Mouse (Mus musculus) left cerebral cortex, postnatal 14 days (tissue): Measurements from ENCODE around the gene Smox. TPM values are rescaled to one million over a fixed set of nuclear protein-coding genes. Genes with fewer than 3 reads are reported as not detected.
"Not testable (repeated sequence)": the region's sequence is repeated elsewhere in the genome, so short reads cannot be mapped to it uniquely, and the experiment has no call there.

Experiments used
- DNase-seq, 2 experiments: peaks; one replicate each; pipeline ENCODE4 v3.0.0; 2021 to 2022; ENCODE audit warnings: low spot score in 2 of 2, mixed read lengths in 1 of 2
- intact Hi-C: fragments of 180-260 bp; cut with DNase I; formaldehyde crosslinking; loops from one replicate; pipeline ENCODE4 v1.15.1; 2025
- long read RNA-seq, 2 experiments: library from polyadenylated mRNA; stranded (forward); transcript quantifications; one replicate each; pipeline ENCODE4 v2.0.0; 2021
- total RNA-seq, 2 experiments: library from RNA; stranded (reverse); gene quantifications; 2 replicates each; pipeline ENCODE4 v1.2.3; 2021

The Smox gene
- 10 to 100 TPM; 65.4 to 68.9 TPM for total RNA-seq
- long read RNA-seq, experiment 1, transcript Smox-207 (8 exons, 2,170 nt), result minor isoform, 5 of 71 reads
- long read RNA-seq, experiment 1, transcript Smox-201 (7 exons, 2,270 nt), result major isoform, 35 of 71 reads
- long read RNA-seq, experiment 1, partial matches to known transcripts, result 2 of 71 reads
- long read RNA-seq, experiment 1, other reads (novel, unspliced or antisense), result 19 of 71 reads
- long read RNA-seq, experiment 2, transcript Smox-201 (7 exons, 2,270 nt), result major isoform, 51 of 88 reads
- long read RNA-seq, experiment 2, transcript Smox-202 (6 exons, 1,320 nt), result minor isoform, 6 of 88 reads
- long read RNA-seq, experiment 2, partial matches to known transcripts, result 7 of 88 reads
- long read RNA-seq, experiment 2, other reads (novel, unspliced or antisense), result 16 of 88 reads

DNA sequence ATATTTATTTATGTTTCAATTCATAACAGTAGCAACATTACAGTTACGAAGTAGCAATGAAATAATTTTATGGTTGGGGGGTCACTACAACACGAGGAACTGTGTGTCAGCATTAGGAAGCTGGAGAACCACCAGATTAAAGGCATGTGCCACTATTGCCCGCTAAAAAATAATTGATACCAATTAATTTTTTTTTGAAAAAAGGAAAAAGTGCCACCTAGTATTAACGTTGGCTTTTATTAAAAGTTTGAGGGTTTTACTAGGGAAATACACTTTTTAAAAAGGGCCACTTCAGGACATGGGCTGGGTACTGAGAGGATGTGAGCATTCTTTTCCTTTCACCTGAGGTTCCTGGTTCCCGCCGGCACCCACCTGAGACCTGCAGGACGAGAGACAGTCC is at the start of gene Smox:
Gene Smox, plus strand, starts transcription at position 301 of the 400 bp plus-strand sequence.
- intact Hi-C loops, result loop anchor here (5.0 kb wide), 1 partner anchor 69 kb away; no protein-coding TSS in a partner anchor
- DNase-seq, result no peak

DNA sequence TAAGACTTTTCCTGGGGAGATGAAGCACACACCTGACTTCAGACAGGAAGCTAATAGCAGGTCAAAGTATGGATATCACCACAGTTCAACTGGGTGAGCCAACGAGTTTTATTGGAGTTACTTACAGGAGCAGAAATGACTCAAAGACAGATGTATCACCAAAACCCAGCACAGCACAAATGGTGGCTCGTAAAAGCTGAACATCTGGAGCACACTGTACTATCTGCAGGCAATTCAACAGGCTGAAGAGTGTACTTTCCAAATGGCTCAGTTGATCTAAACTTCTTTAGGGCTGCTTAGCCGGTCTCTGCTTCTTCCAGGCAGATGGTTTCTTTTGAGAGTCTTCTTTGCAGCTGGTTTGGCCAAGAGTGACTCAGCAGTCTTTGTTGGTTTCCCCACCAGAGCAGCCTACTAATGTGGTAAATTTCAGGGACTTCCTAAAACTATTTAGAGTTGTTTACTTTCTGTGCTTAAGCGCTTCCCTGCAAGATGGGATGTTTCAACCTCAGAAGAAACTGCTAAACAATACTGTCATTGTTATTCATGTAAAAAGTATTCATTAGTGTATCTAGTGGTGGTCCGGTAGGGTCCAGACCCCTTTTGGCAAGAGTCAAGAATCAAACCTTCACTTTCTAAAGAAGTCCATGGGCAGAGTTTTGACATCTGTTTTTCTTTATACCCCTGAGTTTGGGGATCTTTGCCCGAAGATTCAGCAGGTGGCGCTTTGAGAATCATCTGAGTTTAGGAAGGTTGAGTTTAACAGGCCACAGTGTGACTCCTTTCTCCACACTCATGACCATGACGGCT is 48.0 kb upstream of the Smox start:
- intact Hi-C loops, result no loop called here

DNA sequence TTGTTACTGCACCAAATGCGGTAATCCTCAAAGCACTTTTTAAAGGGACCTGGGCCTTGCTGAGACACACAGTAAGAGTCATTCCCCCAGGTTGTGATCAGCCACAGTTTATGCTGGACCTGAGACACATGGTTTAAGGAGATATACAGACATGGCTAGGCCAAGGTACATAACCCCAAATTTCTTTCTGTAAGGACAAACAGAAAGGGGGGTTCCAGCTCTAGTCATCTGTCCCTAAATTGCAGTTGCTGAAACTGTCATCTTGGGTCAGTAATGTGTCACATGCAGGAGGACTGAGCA is 47.5 kb upstream of the Smox start:
- intact Hi-C loops, result no loop called here
- no peak for DNase-seq

More for the DNA sequence above, 48.0 kb upstream of the Smox start:
- DNase-seq, result no peak

DNA sequence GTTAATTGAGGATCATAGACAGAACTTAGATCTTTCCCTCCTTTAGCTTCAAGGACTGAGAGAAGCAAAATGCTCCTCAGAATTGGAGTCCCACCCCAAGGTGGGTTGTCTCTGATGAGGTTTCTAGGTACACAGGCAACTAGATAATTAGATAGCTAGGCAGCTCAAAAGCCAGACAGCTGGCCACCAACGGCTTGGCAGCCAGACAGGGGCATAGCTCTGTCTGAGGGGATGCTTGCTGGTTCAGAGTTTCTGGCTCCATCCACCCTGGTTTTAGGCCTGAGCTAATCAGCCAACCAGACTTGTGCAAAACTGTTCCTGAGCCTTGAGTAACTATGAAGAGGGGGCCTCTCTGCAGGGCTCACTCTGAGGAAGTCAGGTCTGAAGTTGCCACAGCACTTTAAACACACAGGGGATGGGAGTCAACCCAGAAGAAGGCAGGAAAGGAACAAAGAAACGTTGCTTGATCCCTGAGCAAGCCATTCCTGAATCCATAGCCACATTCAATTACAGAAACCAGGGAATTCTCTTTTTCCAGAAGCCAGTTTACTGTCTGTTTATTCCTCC is 44.8 kb upstream of the Smox start:
- no peak for DNase-seq
- intact Hi-C loops, result no loop called here

DNA sequence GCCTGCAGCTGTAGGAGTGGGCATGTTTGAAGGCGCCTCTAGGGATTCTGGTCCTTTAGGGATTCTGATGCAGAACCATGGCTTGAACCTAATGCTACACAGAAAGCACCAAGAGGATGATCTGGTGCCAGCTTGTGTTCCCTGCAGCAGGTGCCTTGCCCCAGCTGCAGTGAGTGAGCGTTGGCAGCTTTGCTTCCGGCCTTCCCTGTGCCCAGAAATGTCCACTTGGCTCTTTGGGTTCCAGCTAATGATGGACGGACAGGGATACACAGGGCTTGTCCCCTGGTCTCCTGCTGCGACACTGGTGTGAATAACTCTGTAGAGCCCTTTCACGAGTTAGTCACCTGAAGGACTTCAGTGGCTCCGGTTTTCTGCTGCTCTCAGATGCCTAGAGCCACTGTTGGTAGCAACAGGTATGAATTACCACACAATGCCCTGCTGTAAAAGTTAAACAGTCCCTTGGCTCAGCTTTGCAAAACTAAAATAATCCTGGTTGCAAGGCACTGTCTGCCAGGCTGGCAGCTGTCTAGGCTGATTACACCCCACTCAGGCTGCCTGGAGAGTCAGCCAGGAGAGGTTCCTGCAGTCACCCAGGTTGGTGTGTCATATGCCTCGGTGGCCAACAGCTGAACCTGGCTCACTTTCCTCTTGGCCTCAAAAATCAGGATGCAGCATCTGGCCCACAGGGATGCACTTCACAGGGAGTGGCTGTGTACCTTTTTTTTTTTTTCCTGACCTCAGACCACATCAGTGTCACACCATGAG is 43.5 kb upstream of the Smox start:
- DNase-seq, result no peak
- intact Hi-C loops, result no loop called here

DNA sequence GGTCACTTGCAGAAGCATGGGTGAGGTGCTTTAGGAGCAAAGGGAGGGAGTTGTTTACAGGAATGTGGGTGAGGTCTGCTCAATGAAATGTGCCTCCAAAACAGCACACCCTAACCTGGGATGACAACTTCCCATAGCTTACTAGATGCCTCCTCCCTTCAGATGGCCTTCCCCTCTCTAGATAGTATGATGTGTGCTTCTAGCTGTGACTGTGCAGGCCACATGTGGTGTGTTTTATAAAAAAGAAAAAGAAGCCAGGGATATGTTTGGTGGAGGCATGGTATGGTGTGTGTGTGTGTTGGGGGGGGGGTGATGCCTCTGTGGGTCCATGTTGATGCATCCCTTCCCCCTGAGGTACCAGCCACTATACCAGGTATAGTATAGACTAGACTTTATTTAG is 42.9 kb upstream of the Smox start:
- no peak for DNase-seq
- intact Hi-C loops, result no loop called here

DNA sequence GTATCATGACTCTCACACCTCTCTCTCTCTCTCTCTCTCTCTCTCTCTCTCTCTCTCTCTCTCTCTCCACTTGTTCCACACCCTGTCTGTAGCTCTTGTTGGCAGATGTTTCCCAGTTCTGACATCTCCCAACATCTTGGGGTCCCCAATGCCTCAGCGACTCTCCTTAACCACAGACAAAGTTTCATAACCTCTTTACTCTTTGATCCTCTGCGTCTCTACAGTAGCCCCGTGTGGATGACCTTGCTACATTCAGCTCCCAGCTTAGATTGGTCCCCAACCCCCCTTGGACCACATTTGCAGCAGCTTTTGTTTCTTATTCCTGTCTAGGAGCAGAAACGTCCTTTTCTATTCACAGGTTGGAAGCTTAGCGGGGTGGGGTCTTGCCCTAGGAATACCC is 41.6 kb upstream of the Smox start:
- intact Hi-C loops, result no loop called here

DNA sequence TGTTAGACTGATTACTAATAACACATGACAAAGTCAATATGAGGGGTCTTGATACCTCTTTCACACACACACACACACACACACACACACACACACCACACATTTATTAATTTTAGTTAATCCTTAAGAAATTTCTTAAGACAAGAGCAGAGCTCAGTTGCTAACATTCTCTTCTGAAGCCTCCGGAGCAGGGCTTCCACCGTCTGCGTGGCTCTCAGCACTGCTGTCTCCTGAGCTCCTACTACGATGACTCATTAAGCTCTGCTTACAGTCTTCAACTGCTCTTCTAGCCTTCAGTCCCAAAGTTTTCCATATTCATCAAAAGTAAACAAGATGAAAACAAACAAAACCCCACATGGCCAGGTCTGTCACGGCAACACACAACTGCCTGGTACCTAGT is 40.8 kb upstream of the Smox start:
- DNase-seq, result no peak
- intact Hi-C loops, result no loop called here

More for the DNA sequence above, 41.6 kb upstream of the Smox start:
- DNase-seq, result no peak

DNA sequence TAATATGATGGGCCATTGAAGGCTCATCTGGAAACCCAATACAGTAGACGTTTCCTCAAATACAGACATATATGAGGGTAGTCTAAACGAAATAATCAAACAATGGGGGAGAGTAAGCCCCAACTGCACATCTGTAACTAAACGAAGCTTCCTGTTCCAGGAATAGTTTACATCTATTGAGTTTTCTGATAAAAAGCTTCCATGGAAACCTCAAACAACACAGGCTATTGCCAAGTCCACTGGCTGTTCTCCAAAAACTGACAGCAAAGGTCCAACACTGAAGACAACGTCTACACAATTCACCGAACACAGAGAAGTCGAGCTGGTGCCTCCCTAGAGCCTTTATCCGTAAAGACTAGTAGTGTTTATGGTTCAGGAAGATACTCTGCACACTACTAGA is 33.6 kb upstream of the Smox start:
- intact Hi-C loops, result no loop called here
- no peak for DNase-seq

DNA sequence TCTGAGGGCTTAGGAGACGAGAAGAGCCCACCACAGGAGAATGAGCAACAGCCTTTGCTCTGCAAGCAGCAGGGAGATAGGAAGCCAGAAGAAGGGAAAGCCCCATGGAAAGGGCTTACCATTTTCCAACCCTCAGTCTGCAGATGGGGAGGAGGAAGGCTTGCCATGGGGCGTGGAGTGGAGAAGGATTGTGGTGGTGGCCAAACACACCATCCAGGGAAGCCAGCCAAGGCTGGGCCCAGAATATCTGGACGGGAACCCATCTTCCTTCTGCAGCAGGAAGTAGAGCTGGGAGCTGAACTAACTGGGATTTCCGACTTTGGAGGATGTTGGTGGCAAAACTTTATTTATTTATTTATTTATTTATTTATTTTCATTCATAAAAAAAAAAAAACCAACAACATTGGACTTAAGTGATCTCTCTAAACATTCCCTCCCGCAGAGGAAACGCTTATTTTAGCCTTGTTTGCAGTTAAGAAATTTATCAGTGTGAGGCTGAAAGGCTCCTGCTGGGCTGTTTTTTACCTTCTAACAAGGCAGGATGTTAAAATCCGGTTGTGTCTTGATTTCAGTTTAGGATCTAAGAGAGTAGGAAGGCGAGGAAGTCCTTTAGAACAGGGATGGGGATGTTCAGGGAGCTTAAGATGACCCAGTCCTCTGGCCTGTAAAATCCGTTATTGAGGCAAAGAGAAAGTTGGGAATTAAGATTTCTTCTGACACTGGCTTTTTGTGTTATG is 30.2 kb upstream of the Smox start:
- intact Hi-C loops, result no loop called here
- DNase-seq, result no peak

DNA sequence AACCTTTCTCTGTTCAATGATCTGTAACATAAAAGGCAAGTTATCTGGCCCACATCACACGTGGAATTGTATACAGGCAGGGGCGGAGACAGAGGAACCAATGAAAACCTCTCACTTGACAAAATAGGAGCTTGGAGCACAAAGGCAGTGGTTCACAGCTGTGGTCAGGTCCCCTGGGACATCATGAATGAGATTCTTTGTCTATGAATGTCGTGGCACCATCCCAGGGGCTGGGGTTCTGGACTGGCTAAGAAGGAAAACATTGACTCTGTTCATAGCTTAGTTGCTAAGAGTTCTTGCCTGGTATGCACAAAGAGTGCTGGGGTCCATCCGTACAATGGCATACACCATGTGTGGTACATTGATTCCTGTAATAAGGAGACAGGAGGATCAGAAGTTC is 28.3 kb upstream of the Smox start:
- intact Hi-C loops, result no loop called here

DNA sequence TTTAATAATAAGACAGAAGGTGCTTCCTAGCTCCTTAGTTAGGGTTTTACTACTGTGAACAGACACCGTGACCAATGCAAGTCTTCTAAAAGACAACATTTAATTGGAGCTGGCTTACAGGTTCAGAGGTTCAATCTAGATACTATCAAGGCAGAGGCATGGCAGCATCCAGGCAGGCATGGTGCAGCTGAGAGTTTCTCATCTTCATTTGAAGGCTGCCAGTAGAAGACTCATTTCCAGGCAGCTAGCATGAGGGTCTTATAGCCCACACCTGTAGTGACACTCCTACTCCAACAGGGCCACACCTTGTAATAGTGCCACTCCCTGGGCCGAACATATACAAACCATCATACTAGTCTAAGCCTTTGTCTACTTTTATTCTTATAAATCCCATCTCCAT is 27.1 kb upstream of the Smox start:
- no peak for DNase-seq
- intact Hi-C loops, result no loop called here

More for the DNA sequence above, 28.3 kb upstream of the Smox start:
- DNase-seq, result no peak

DNA sequence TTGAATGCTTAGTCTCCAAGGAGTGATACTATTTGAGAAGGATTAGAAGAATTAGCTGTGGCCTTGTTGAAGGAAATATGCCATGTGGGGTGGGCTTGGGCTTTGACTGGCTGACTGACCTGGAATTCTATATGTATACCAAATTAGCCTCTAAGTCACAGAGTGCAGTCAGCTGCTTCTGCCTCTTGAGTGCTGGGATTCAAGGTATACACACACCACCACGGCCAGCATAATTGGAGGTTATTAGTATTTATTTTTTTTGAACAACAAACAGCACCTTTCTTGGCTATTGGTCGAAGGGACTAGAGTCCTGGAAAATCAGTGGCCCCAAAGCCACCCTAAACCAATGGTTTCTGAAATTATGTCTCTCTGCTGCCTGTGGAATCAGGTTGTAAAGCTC is 24.6 kb upstream of the Smox start:
- intact Hi-C loops, result no loop called here
- no peak for DNase-seq

DNA sequence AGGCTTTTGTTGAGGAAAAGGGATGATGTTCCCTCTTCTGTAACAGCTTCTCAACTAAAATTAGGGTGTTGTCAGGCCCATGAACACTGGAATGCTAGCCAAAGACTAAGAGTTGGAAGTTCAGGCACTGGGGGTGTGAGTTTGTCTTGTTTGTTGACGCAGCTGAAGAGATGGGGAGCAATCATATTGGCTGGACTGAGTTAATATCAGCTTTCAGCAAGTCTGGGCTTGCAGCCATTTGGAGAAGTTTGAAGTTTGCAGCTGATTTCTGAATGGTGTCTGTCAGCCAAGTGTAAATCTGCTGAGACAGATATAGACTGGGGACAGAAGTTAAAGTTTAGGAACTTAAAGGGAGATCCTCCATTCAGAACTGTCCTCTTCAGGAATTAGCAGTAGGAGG is 21.4 kb upstream of the Smox start:
- intact Hi-C loops, result no loop called here
- peak in 1 of 2 experiments; percentile 26 for DNase-seq

DNA sequence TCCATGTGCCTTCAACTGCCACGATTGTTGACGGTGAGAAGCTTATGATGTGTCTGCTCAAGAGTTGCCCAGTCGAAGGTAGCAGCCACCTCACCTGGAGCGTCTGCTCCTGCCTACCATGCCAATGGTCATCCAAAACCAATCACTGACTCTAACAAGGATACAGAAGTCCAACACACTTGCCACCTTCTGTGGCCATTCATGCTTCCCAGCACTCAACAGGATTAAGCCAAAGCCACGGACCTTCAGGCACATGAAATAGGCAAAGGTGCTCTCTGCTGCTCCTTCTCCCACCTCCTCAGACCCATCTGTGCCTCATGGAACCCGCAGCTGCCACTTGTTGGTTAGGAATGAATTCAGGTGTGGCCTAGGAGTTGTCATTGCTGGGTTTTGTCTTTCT is 17.5 kb upstream of the Smox start:
- no peak for DNase-seq
- intact Hi-C loops, result no loop called here

DNA sequence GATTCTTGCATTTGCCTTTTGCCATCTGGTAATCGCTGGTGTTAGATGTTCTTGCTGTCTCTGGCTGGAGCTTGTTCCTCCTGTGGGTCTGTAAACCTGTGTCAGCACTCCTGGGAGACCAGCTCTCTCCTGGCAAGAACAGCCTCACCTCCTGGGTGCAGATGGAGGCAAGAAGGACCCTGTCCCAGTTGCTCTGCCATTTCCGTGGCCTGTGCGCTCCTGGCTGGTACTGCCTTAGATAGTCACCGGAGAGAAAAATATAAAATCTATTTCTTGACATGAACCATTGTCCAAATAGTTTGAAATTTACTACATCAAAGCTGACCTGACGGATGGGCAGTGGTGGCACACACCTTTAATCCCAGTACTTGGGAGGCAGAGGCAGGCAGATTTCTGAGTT is 14.2 kb upstream of the Smox start:
- DNase-seq, intact Hi-C loops: not testable (repeated sequence)

DNA sequence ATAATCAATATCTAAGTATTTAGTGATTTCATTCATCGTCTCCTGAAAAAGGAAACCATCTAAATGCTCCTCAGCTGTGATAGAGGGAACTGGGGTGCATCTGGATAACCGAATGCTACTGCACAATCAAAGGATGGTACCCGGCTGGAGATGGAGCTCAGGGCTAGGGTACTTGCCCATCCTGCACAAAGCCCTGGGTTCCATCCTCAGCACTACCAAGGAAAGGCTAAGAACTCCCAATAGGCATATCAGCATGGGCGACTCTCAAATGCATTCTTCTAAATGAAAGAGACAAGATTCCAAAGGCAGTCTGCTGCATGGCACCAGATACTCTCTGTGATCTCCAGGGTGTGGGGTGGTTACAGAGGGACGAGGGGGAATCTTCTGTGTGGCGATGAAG is 13.4 kb upstream of the Smox start:
- no peak for DNase-seq
- intact Hi-C loops, result no loop called here

DNA sequence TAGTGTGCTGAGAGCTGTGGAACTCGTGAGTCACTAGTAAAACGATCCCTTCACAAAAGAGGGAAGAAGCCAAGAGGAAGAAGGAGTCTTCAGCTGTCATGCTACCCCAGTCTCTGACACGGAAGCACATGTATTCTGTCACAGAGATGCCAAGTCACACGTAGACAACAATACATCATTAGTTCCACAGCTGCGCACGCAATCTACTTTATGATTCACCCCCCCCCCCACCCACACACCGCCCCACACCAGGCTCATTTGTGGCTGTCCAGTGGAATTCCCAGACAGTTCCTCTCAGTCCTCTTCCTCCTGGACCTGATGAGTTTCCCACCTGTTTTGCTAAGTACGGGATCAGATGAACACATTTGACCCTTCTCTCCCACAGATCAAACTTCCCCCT is 12.9 kb upstream of the Smox start:
- intact Hi-C loops, result no loop called here
- DNase-seq, result no peak

DNA sequence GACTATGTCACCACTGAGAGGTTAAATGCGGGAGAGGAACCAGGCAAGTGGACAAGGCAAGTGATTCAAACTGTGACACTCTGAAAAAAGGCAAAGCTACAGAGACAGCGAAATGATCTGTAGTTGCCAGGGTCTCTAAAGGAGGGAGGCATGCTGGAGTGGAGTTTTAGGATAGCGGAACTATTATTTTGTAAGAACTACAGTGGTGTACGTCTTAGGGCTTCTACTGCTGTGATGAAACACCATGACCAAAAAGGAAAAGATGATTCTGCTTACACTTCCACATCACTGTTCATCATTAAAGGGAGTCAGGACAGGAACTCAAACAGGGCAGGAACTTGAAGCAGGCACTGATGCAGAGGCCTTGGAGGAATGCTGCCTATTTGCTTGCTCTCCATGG is 12.4 kb upstream of the Smox start:
- no peak for DNase-seq
- intact Hi-C loops, result no loop called here
